Mouse (Mus musculus) heart, adult 10 weeks (tissue): Measurements from ENCODE around the gene Sec23ip. TPM values are rescaled to one million over a fixed set of nuclear protein-coding genes. Genes with fewer than 3 reads are reported as not detected.

ENCODE experiments used
- polyA plus RNA-seq: library from polyadenylated mRNA; stranded (reverse); fragments of 350-450 nt; fragmentation: Illumina TruSeq; extraction: RNeasy Lipid Tissue Mini Kit (QIAGEN cat#74804); gene quantifications from one replicate; pipeline ENCODE4 v1.2.3, GENCODE M21; 2014; ENCODE audit warnings: low read depth, low replicate concordance

Gene Sec23ip
- polyA plus RNA-seq: 16.3 TPM

DNA sequence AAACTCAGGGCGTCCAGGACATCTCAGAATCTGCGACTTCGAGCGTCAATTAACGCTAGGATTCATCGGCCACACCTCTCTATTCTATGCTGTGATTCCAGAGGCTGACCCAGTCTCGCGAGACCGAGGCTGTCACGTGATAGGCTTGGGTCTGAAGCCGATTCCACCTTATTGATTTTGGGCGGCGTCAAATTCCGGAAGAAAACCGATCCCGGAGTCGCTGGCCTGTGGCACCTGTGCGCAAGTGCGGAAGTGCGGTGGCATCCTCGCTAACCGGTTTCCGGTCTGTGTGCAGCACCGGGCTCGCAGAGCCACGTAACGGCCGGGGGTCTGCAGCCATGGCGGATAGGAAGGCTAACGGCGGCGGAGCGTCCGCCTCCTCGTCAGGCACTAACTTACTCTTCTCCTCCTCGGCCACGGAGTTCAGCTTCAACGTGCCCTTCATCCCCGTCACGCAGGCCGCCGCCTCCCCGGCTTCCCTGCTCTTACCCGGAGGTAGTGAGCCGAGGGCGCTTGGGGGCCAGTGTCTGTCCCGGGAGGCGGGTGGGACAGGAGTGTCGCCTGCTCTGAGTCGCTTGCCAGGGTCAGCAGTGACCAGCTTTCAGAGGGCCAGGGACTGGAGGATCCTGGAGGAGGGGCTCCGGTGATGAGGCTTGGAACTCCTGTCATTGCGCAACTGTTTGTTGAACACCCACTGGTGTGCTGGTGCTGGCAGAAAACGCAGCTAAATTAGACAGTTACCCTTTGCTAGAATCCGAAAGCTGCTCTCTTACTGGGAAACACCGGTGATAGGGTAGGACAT lies at the start of gene Sec23ip:
Gene Sec23ip (plus strand): TSS at position 260 of the 802 bp plus-strand sequence.

DNA sequence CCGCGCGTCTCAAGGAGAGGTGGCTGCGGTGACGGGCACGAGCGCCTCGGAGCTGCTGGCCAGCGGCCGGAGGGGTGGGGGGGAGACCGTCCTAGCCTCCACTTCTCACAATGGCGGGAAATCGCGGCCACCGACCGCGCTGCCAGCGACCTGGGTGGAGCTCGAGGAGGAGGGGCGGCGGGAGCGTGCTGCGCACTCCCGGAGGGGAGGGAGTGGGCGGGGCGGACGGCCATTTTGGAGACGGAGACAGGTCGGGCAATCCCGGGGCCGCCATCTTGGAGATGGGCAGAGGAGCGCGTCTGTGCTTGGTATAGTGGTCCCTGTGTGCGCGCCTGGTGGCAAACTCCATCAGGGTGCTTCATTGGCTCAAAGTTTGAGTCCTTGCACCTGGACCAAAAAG lies 4.4 kb upstream of the Sec23ip start, which contains the start of gene Mcmbp:
Gene Mcmbp (minus strand): TSS at position 162 of the 400 bp plus-strand sequence.

Other genes starting within 250 kb of the Sec23ip start
- 193 TPM for gene Bag3, start 221.3 kb upstream of the Sec23ip start, polyA plus RNA-seq
- 5.0 TPM for gene Inpp5f, start 133.6 kb upstream of the Sec23ip start, polyA plus RNA-seq
- gene Mcmbp, start 4.4 kb upstream of the Sec23ip start, polyA plus RNA-seq: 20.3 TPM